Mouse (Mus musculus) liver, embryonic 11.5 days (tissue): Measurements from ENCODE around the gene Rab14. TPM values are rescaled to one million over a fixed set of nuclear protein-coding genes. Genes with fewer than 3 reads are reported as not detected.

Experiments
- ATAC-seq: fragments of 200-750 bp; cut with Nextera tagmentation; replicated peaks from 2 replicates; pipeline ENCODE4 v1.8.0; 2017; ENCODE audit warnings: moderate number of reproducible peaks, mild to moderate bottlenecking, moderate TSS enrichment, moderate library complexity; ENCODE audit not compliant: low FRiP score
- DNase-seq: peaks from one replicate; pipeline ENCODE4 v3.0.0-alpha.2; 2017; ENCODE audit warnings: low spot score
- H3K27ac ChIP-seq: fragments of 300-500 bp; sonication (generic); 2 replicates; pipeline ENCODE4 v1.5.1; 2014; ENCODE audit warnings: mild to moderate bottlenecking, low read depth, low read length, control low read depth
- H3K27me3 ChIP-seq: fragments of 300-500 bp; sonication (generic); replicated peaks from 2 replicates; pipeline ENCODE4 v1.6.1; 2014; ENCODE audit warnings: low read length, mixed read lengths; ENCODE audit not compliant: control insufficient read depth, insufficient read depth
- H3K36me3 ChIP-seq: fragments of 300-500 bp; sonication (generic); 2 replicates; pipeline ENCODE4 v1.6.1; 2014; ENCODE audit warnings: mild to moderate bottlenecking, low read length, moderate library complexity, mixed read lengths; ENCODE audit not compliant: control insufficient read depth, insufficient read depth
- H3K4me1 ChIP-seq: fragments of 300-500 bp; sonication (generic); replicated peaks from 2 replicates; pipeline ENCODE4 v1.6.1; 2014; ENCODE audit warnings: low read length, mixed read lengths; ENCODE audit not compliant: control insufficient read depth, insufficient read depth
- H3K4me2 ChIP-seq: fragments of 300-500 bp; sonication (generic); 2 replicates; pipeline ENCODE4 v1.6.1; 2014; ENCODE audit warnings: mild to moderate bottlenecking, control low read depth, moderate library complexity
- H3K4me3 ChIP-seq: fragments of 300-500 bp; sonication (generic); 2 replicates; pipeline ENCODE4 v1.5.1; 2014; ENCODE audit warnings: low read depth, low read length, control low read depth
- H3K9ac ChIP-seq: fragments of 300-500 bp; sonication (generic); 2 replicates; pipeline ENCODE4 v1.6.1; 2014; ENCODE audit warnings: low read depth, low read length, control low read depth
- H3K9me3 ChIP-seq: fragments of 300-500 bp; sonication (generic); 2 replicates; pipeline ENCODE4 v1.6.1; 2016; ENCODE audit warnings: low read length, inconsistent platforms, mixed read lengths; ENCODE audit not compliant: control insufficient read depth
- WGBS: fragments of 180-500 bp; shearing (Covaris S2); extraction: QIAGEN DNeasy Blood & Tissue Kit; methylation state at CpG from one replicate; pipeline ENCODE4 v1.1.7; 2014; 5-methylcytosine and 5-hydroxymethylcytosine counted together
- polyA plus RNA-seq: library from polyadenylated mRNA; unstranded; fragments of >200 nt; fragmentation: Nextera tagmentation; extraction: Ambion mirVana; gene quantifications from 2 replicates; pipeline ENCODE4 v1.2.1, GENCODE M21; 2014

Rab14 gene
- polyA plus RNA-seq, 1 experiment from 2014 or later: 192 TPM

DNA sequence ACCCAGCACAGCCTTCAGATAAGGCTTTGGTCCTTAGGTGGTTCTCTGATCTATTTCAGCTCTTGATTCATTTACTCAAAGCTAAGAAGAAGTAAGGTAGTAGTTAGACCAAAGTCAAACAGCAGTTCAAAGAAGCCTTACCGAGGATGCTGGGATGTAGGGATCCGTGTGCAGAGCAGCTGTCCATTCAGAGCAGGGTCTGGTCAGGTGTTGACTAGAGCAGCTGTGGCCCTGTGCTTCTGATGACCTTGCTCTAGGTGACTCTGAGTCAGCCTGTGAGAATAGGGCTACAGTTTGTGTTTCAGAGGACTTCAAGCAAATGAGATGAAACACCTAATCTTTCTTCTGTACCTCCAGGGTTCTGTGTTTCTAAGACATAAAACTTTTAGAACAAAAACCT lies 31.5 kb downstream of the Rab14 start:
- H3K4me2 ChIP-seq: no peak overlapping the region
- no peak overlapping the region for H3K4me3 ChIP-seq
- no peak for DNase-seq
- H3K4me1 ChIP-seq: 0 out of 2 replicates have a peak, but pooled peaks cover 4% of the 10 kb centered on the region
- H3K27ac ChIP-seq: no peak overlapping the region
- peaks cover 45% of the 10 kb centered on the region for H3K36me3 ChIP-seq
- no peak overlapping the region for H3K9ac ChIP-seq
- 85% methylated on average over 2 of the region's 2 CpGs for WGBS
- no peak for ATAC-seq
- H3K9me3 ChIP-seq: no peaks in the 10 kb centered on the region
- H3K27me3 ChIP-seq: no peaks in the 10 kb centered on the region

DNA sequence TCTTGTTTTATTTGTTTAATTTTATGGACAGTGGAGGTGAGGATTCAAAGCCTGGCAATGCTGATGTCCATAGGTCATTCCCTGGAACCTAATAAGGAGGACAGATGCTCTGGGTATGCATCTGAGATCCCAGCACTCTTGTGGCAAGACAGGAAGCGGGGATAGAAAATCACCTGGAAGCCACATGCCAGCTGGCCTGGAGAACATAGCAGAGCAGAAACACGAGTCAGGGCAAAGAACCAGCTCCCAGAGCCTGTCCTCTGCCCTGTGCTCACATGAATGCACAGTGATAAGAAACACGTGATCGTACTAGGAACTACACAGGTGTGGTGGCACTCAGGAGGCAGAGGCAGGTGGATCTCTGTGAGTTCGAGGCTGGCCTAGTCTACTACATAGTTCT lies 34.1 kb downstream of the Rab14 start:
- Histone ChIP-seq H3K36me3 (peaks cover 46% of the 10 kb centered on the region), H3K9ac (no peak overlapping the region), H3K4me3 (no peak overlapping the region), H3K27ac (no peak overlapping the region), H3K27me3 (no peaks in the 10 kb centered on the region), H3K9me3 (no peaks in the 10 kb centered on the region), H3K4me1 (no peaks in the 10 kb centered on the region), H3K4me2 (no peak overlapping the region)
- WGBS: 89% methylated on average over 5 of the region's 5 CpGs
- ATAC-seq (no peak), DNase-seq (no peak)

DNA sequence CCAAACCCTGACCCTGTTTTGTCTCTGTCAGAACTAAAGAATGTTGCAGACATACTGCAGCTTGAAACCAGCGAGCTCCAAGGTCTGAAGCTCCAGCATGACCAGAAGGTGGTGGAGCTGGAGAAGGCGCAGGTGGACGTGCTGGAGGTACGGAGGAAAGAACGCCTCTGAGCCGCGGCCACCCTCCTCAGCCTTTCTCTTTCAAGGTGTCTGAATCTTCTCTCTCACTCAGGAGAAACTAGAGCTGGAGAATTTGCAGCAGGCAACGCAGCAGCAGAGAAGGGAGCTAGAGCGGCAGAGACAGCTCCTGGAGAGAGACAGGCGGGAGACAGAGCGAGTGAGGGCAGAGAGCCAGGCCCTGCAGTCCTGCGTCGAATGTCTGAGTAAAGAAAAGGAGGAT lies 35.5 kb downstream of the Rab14 start:
- no peaks in the 10 kb centered on the region for H3K27me3 ChIP-seq
- DNase-seq (no peak), ATAC-seq (no peak)
- no peak overlapping the region for H3K4me2 ChIP-seq
- no peak overlapping the region for H3K9ac ChIP-seq
- H3K36me3 ChIP-seq: peaks cover 41% of the 10 kb centered on the region
- 93% methylated on average over 13 of the region's 13 CpGs for WGBS
- no peak overlapping the region for H3K27ac ChIP-seq
- H3K9me3 ChIP-seq: no peaks in the 10 kb centered on the region
- H3K4me3 ChIP-seq: no peak overlapping the region
- H3K4me1 ChIP-seq: no peaks in the 10 kb centered on the region

DNA sequence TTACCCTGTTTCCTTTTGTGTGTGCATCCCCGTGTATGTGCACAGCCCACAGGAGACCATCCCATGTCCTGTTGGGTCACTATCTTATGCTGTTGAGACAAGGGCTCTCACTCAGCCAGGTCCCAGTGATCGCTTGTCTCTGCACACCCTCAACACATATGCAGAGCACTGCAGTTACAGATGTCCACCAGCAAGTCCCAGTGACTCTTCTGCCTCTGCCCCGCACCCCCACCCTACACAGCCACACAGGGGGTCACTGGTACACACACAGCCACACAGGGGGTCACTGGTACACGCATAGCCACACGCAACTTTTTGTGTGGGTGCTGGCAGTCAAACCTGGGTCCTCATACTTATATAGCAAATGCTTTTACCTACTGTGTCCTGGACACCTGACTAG lies 37.5 kb downstream of the Rab14 start:
- H3K4me3 ChIP-seq: no peak overlapping the region
- no peak overlapping the region for H3K9ac ChIP-seq
- H3K27me3 ChIP-seq: no peaks in the 10 kb centered on the region
- H3K4me1 ChIP-seq: no peaks in the 10 kb centered on the region
- H3K9me3 ChIP-seq: no peaks in the 10 kb centered on the region
- ATAC-seq (no peak), DNase-seq (no peak)
- H3K27ac ChIP-seq: no peak overlapping the region
- H3K4me2 ChIP-seq: no peak overlapping the region
- H3K36me3 ChIP-seq: peaks cover 35% of the 10 kb centered on the region
- WGBS: 86% methylated on average over 5 of the region's 5 CpGs

DNA sequence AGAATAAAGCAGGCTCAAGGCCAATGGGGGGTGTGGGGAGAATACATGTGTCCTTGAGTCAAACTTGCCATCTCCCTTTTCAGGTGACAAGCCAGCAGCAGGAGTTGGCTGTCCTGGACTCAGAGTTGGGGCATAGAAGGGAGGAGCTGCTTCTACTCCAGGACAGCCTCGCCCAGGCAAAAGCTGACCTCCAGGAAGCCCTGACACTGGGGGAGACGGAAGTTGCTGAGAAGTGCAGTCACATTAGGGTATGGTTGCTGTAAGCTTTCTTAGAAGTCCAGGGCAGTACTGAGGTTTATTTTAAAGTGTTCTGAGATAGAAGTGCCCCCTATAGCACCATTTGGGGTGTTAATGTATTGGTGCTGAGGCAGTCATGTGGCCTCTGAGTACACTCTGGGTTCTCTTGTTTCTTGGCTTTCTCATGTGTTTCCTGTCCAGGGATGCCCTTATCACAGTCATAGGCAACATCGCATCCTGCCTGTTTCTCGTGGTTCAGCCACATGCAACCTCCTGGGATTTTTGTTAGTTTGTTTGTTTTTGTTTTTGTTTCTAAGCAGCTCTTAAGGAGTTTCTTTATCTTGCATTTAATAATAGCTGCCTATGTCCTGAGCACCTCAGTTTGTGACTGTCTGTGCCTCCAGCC lies 39.0 kb downstream of the Rab14 start:
- Histone ChIP-seq H3K27ac (no peak overlapping the region), H3K4me2 (no peak overlapping the region), H3K36me3 (peaks cover 32% of the 10 kb centered on the region), H3K4me3 (no peak overlapping the region), H3K9me3 (no peaks in the 10 kb centered on the region), H3K4me1 (no peaks in the 10 kb centered on the region), H3K27me3 (no peaks in the 10 kb centered on the region), H3K9ac (no peak overlapping the region)
- DNase-seq (no peak), ATAC-seq (no peak)
- 68% methylated on average over 4 of the region's 4 CpGs for WGBS

DNA sequence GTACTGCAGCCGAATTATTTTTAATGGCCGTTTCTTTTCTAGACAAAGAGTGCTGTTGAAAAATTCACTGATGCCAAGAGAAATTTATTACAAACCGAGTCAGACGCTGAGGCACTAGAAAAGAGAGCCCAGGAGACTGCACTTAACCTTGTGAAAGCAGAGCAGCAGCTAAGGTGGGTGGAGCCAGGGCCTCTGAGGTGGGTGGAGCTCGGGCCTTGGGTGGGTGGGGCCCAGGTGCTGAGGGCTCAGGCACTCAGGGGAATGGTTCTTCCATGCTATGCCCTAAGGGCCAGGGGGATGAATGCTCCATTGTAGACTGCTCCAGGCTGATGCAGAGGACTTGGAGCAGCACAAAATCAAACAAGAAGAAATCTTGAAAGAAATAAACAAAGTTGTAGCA lies 40.7 kb downstream of the Rab14 start:
- ATAC-seq (peak; percentile 62; the same call in 1 of the 2 replicates), DNase-seq (no peak)
- Histone ChIP-seq H3K9ac (no peak overlapping the region), H3K9me3 (no peaks in the 10 kb centered on the region), H3K4me3 (no peak overlapping the region), H3K27ac (no peak overlapping the region), H3K4me1 (no peaks in the 10 kb centered on the region), H3K4me2 (no peak overlapping the region), H3K27me3 (no peaks in the 10 kb centered on the region), H3K36me3 (peaks cover 25% of the 10 kb centered on the region)
- 61% methylated on average over 5 of the region's 5 CpGs for WGBS

DNA sequence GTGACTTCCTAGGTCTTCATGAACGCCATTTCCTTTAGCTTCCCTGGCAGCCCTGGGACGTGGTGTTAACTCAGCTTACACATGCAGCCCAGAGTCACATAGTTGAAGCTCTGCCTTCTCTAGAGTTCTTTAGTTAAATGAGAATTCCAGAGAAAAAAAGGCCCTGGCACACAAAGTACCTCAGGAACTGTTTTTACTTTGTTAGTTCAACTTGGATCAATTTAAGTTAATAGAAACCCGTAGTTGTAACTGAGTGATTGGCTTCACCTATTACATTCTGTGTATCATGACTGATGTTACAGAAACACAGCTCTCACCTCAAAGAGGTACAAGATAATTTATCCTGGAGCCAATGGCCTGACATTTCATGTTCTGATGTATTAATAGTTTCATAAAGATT lies 42.6 kb downstream of the Rab14 start:
- H3K27ac ChIP-seq: no peak overlapping the region
- no peak for DNase-seq
- H3K4me2 ChIP-seq: no peak overlapping the region
- no peaks in the 10 kb centered on the region for H3K9me3 ChIP-seq
- peaks cover 26% of the 10 kb centered on the region for H3K36me3 ChIP-seq
- ATAC-seq: no peak
- no peak overlapping the region for H3K9ac ChIP-seq
- H3K4me1 ChIP-seq: no peaks in the 10 kb centered on the region
- 76% methylated on average over 3 of the region's 3 CpGs for WGBS
- H3K27me3 ChIP-seq: no peaks in the 10 kb centered on the region
- no peak overlapping the region for H3K4me3 ChIP-seq

DNA sequence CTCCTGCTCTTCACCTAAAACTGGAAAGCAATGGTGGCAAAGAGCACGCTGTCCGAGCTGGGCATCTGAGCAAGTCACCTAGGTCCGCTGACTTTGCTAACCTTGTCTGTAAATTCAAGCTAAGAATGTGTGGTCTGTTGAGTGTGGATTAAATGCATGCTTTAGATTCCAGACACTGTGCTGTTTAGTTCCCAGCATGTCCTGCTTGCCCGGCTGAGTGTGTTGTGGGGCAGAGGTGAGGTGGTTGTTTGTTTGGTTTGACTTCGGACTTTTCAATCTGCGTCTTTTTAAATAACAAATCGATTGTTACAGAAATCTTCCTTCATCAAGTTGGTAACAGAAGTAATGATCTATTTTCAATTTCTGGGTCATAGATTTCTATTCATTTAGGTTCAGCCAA lies 43.1 kb downstream of the Rab14 start:
- 88% methylated on average over 7 of the region's 7 CpGs for WGBS
- Histone ChIP-seq H3K27ac (no peak overlapping the region), H3K9me3 (no peaks in the 10 kb centered on the region), H3K4me1 (no peaks in the 10 kb centered on the region), H3K9ac (no peak overlapping the region), H3K36me3 (peaks cover 24% of the 10 kb centered on the region), H3K4me3 (no peak overlapping the region), H3K4me2 (no peak overlapping the region), H3K27me3 (no peaks in the 10 kb centered on the region)
- DNase-seq: no peak
- no peak for ATAC-seq

DNA sequence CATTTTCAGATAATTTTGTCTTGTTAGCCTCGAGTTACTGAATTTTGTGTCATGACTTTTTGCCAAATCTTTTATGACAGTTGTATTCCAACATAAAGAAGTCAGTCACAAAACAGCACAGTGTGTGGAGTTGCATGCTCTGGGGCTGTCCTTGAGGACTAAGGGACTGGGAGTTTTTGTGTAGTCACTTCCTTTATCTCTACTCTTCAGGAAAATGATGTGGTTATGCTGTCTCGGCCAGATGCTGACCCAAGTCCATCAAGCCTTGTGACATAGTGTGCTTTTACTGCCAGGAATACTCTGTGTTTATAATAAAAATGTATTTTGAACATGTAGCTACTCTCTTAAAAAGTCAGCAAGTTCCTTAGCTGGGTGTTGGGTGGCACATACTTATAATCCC lies 43.9 kb downstream of the Rab14 start:
- no peak for DNase-seq
- Histone ChIP-seq H3K4me1 (no peaks in the 10 kb centered on the region), H3K9ac (no peak overlapping the region), H3K36me3 (peaks cover 21% of the 10 kb centered on the region), H3K9me3 (no peaks in the 10 kb centered on the region), H3K27ac (no peak overlapping the region), H3K4me3 (no peak overlapping the region), H3K27me3 (no peaks in the 10 kb centered on the region), H3K4me2 (no peak overlapping the region)
- ATAC-seq: no peak
- 70% methylated on average over 2 of the region's 2 CpGs for WGBS
